Mouse (Mus musculus): ENCODE results near the gene Abtb2.

DNA sequence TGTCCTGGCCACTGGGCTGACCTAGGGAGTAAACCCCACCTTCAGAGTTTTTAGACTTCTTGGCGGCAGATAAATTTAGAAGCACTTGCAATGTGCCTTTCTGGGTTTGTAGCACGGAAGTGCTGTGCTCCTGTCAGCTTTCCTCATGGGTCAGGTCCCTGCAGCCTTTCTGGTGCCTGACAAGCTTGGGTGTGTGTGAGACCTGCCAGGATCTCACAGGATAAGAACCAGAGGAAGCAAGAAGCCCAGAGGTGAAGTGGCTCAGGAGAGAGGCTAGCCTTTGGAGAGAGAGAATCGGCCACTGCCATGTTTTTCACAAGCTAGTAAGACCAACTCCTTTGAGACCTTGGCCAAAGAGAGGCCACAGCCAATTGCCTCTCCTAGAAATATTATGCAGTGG lies 37.1 kb downstream of the Abtb2 start:
- no peak for TF ChIP-seq CTCF (IDR thresholded peaks at IDR 0.05; ENCODE audit: low read depth, low read length)
- no peak for TF ChIP-seq GATA1 (IDR thresholded peaks at IDR 0.05; ENCODE audit: borderline replicate concordance, low read length)
- TF ChIP-seq TAL1 (conservative IDR thresholded peaks at IDR 0.05; ENCODE audit: low read depth, low read length) = no peak
- no peak for TF ChIP-seq POLR2AphosphoS5 (IDR thresholded peaks at IDR 0.05; ENCODE audit: insufficient replicate concordance, low read depth, low read length)
